Mouse (Mus musculus) heart, postnatal 0 days (tissue): ENCODE results near the gene Arid3a. TPM values are rescaled to one million over a fixed set of nuclear protein-coding genes. Genes with fewer than 3 reads are reported as not detected.
"Not testable (repeated sequence)": the region's sequence is repeated elsewhere in the genome, so short reads cannot be mapped to it uniquely, and the experiment has no call there.

ENCODE experiments used
- ATAC-seq: fragments of 200-750 bp; cut with Nextera tagmentation; 2 replicates; pipeline ENCODE4 v1.8.0; 2017; ENCODE audit warnings: low read depth, moderate number of reproducible peaks, moderate library complexity; ENCODE audit not compliant: insufficient read depth
- DNase-seq: peaks from one replicate; pipeline ENCODE4 v3.0.0-alpha.2; 2016; ENCODE audit warnings: low spot score
- H3K27ac ChIP-seq: fragments of 300-500 bp; sonication (generic); 2 replicates; pipeline ENCODE4 v1.5.1; 2014; ENCODE audit warnings: low read depth, mild to moderate bottlenecking
- H3K27me3 ChIP-seq: fragments of 300-500 bp; sonication (generic); 2 replicates; pipeline ENCODE4 v1.6.1; 2014; ENCODE audit warnings: low read length, mixed read lengths; ENCODE audit not compliant: control insufficient read depth, insufficient read depth
- H3K36me3 ChIP-seq: fragments of 300-500 bp; sonication (generic); replicated peaks from 2 replicates; pipeline ENCODE4 v1.6.1; 2014; ENCODE audit warnings: low read length, mixed read lengths; ENCODE audit not compliant: control insufficient read depth, insufficient read depth
- H3K4me1 ChIP-seq: fragments of 300-500 bp; sonication (generic); 2 replicates; pipeline ENCODE4 v1.6.1; 2014; ENCODE audit warnings: antibody characterized with exemption; ENCODE audit not compliant: control insufficient read depth, insufficient read depth
- H3K4me2 ChIP-seq: fragments of 300-500 bp; sonication (generic); 2 replicates; pipeline ENCODE4 v1.6.1; 2014; ENCODE audit warnings: low read depth, mild to moderate bottlenecking, low read length, moderate library complexity
- H3K4me3 ChIP-seq: fragments of 300-500 bp; sonication (generic); 2 replicates; pipeline ENCODE4 v1.5.1; 2014; ENCODE audit warnings: low read depth, low read length
- H3K9ac ChIP-seq: fragments of 300-500 bp; sonication (generic); replicated peaks from 2 replicates; pipeline ENCODE4 v1.6.1; 2014; ENCODE audit warnings: low read depth, low read length, mixed read lengths
- H3K9me3 ChIP-seq: fragments of 300-500 bp; sonication (generic); replicated peaks from 2 replicates; pipeline ENCODE4 v1.6.1; 2016; ENCODE audit warnings: low read length; ENCODE audit not compliant: control insufficient read depth
- CTCF ChIP-seq: IDR thresholded peaks from 2 replicates; pipeline ENCODE4 v1.5.1; 2016; ENCODE audit warnings: antibody characterized with exemption, control low read depth, low read depth
- EP300 ChIP-seq: IDR thresholded peaks from 2 replicates; pipeline ENCODE4 v1.6.1; 2016; ENCODE audit warnings: antibody characterized with exemption, low read depth
- WGBS: fragments of 180-500 bp; shearing (Covaris S2); extraction: QIAGEN DNeasy Blood & Tissue Kit; methylation state at CpG from one replicate; pipeline ENCODE4 v1.1.7; 2014; 5-methylcytosine and 5-hydroxymethylcytosine counted together
- polyA plus RNA-seq: library from polyadenylated mRNA; unstranded; fragments of >200 nt; fragmentation: Nextera tagmentation; extraction: Ambion mirVana; gene quantifications from 2 replicates; pipeline ENCODE4 v1.2.1, GENCODE M21; 2015
- total RNA-seq: library from RNA; depleted of rRNA; stranded (reverse); fragments of >200 nt; gene quantifications from 2 replicates; pipeline ENCODE4 v1.2.3, GENCODE M21; 2014; ENCODE audit warnings: low replicate concordance

Arid3a gene
- total and polyA plus RNA-seq, 2 experiments from 2014 or later: 0.77 to 5.6 TPM

DNA sequence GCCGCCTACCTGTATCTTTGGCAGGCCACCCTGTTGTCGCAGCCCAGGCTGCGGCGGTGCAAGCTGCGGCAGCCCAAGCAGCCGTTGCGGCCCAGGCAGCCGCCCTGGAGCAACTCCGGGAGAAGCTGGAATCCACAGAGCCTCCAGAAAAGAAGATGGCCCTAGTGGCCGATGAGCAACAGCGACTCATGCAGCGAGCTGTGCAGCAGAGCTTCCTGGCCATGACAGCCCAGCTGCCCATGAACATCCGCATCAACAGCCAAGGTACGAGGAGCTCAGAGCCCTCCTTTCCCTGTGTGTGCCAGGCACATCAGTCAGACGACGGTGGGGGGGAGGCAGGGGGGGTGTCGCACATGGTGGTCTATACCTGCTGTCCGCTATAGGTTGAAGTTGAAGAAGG is 23.8 kb downstream of the Arid3a start:
- H3K9me3 ChIP-seq: no peaks in the 10 kb centered on the region
- DNase-seq: no peak
- no peak for ATAC-seq
- H3K4me1 ChIP-seq: no peaks in the 10 kb centered on the region
- TF ChIP-seq CTCF: no peak
- TF ChIP-seq EP300: no peak
- H3K9ac ChIP-seq: no peak overlapping the region
- no peaks in the 10 kb centered on the region for H3K27me3 ChIP-seq
- 79% methylated on average over 18 of the region's 18 CpGs for WGBS
- no peak overlapping the region for H3K4me3 ChIP-seq
- H3K27ac ChIP-seq: no peak overlapping the region
- no peak overlapping the region for H3K4me2 ChIP-seq
- H3K36me3 ChIP-seq: peaks cover 23% of the 10 kb centered on the region

DNA sequence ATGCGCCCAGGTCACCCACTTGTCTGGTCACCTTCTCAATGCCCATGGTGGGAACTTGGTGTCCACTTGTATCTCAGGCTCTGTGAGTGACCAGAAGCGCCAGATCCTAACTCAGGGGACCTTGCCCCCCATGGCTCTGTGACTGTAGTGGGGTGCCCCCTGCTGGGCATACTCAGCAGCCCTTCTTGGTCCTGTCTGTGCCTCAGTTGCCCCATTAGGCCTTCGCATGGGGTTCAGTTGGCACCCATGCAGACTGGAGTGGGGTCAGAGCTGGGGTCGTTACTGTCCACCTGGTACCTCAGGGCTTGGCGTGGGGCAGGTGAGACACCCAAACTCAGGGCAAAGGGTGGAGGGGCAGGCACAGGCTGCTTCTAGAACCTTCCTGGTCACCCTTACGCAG is 27.1 kb downstream of the Arid3a start:
- no peak overlapping the region for H3K4me3 ChIP-seq
- DNase-seq: no peak
- H3K4me2 ChIP-seq: no peak overlapping the region
- peak; percentile 60 for TF ChIP-seq CTCF
- no peak for TF ChIP-seq EP300
- 82% methylated on average over 6 of the region's 6 CpGs for WGBS
- H3K27ac ChIP-seq: no peak overlapping the region
- ATAC-seq: no peak
- H3K36me3 ChIP-seq: peaks cover 23% of the 10 kb centered on the region
- H3K27me3 ChIP-seq: no peaks in the 10 kb centered on the region
- H3K9ac ChIP-seq: no peak overlapping the region
- no peaks in the 10 kb centered on the region for H3K4me1 ChIP-seq
- no peaks in the 10 kb centered on the region for H3K9me3 ChIP-seq

DNA sequence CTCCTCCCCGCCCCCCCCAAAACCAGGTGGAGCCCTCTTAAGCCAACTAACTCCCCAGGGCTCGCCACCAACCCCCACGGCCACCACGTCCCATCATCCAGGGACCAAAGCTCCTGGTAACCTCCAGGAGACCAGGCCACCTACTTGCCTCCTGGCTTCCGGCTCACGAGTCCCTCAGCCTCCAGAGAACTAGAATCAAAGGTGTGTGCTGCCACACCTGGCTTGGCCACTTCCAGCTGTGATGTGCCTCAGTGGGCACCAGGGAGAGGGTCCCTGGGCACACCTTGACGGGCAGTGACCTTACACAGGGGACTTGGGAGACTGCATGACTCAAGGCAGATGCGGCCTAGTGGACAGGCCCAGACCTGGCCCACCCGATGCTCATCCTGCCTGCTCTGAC is 28.8 kb downstream of the Arid3a start:
- Histone ChIP-seq H3K36me3 (peaks cover 9% of the 10 kb centered on the region; the same call in 1 of the 2 replicates), H3K9ac (no peak overlapping the region), H3K4me2 (no peak overlapping the region), H3K27ac (no peak overlapping the region), H3K9me3 (no peaks in the 10 kb centered on the region), H3K4me3 (no peak overlapping the region), H3K27me3 (no peaks in the 10 kb centered on the region), H3K4me1 (0 out of 2 replicates have a peak, but pooled peaks cover 4% of the 10 kb centered on the region)
- WGBS: 69% methylated on average over 9 of the region's 9 CpGs
- no peak for ATAC-seq
- TF ChIP-seq EP300: no peak
- TF ChIP-seq CTCF: no peak
- no peak for DNase-seq

DNA sequence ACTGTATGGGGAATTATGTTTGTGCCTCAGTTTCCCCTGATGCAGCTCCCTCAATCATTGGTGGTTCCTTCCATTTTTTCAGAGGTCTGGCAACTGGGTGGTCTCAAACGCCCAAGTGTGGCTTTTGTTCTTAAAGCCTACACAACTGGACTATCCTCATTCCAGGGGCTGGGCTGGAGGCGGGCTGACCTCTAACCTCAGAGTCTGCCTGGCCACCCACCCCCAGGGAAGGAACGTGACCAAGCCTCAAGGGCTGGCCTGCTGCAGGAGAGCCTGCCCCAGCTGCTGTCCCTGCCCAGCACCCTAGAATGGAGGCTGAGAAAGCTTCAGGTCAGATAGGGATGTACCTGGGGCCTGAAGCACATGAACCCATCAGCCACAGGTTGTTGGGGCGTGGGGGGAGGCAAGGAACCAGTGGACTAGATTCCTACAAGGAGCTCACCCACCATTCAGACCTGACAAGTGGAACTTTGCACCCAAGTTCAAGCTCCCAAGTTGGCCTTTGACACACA is 29.9 kb downstream of the Arid3a start:
- H3K27ac ChIP-seq: no peak overlapping the region
- H3K4me2 ChIP-seq: no peak overlapping the region
- 0 out of 2 replicates have a peak, but pooled peaks cover 7% of the 10 kb centered on the region for H3K4me1 ChIP-seq
- ATAC-seq (no peak), DNase-seq (no peak)
- WGBS: 40% methylated on average over 4 of the region's 4 CpGs
- no peaks in the 10 kb centered on the region for H3K27me3 ChIP-seq
- H3K36me3 ChIP-seq: no peaks in the 10 kb centered on the region
- H3K4me3 ChIP-seq: no peak overlapping the region
- H3K9ac ChIP-seq: no peak overlapping the region
- TF ChIP-seq EP300 (no peak), CTCF (no peak)
- no peaks in the 10 kb centered on the region for H3K9me3 ChIP-seq

DNA sequence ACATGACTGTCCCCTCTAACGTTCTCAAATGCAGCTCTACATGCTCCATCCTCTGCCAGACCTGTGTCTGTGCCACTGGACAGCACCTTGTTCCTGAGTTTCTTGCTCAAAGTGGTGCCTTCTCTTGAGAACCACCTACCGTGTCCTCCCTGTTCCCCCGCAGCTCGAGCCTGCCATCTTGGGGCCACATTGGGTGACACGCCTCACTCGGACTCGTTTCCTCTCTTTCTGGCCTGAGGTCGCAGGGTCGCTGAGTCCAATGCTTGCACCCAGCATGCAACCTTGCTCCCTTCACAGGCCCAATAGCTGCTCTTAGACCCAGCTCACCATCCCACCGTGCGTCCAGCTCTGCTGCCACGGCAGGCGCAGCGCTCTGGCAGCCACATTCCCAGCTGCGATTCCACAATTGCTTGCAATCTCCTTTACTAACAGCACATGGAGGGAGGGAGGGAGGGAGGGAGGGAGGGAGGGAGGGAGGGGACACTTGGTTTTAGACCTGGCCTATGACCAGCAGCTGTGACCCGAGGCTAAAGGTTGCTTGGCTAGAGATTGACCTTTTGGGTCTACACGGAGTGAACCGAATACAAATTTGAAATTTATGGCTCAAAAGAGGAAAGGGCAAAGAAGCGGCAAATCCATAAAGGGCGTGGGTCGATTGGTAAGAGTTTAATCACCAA is 31.4 kb downstream of the Arid3a start:
- H3K9me3 ChIP-seq: no peaks in the 10 kb centered on the region
- TF ChIP-seq CTCF: peak; percentile 94
- no peak for TF ChIP-seq EP300
- 0 out of 2 replicates have a peak, but pooled peaks cover 7% of the 10 kb centered on the region for H3K4me1 ChIP-seq
- 15% methylated on average over 21 of the region's 21 CpGs for WGBS
- no peak overlapping the region for H3K4me3 ChIP-seq
- H3K36me3 ChIP-seq: peaks cover 13% of the 10 kb centered on the region
- H3K9ac ChIP-seq: no peak overlapping the region
- no peak overlapping the region for H3K27ac ChIP-seq
- DNase-seq (peak; percentile 68), ATAC-seq (no peak)
- H3K27me3 ChIP-seq: no peaks in the 10 kb centered on the region
- H3K4me2 ChIP-seq: peak overlapping the region; percentile 17; the same call in 1 of the 2 replicates

DNA sequence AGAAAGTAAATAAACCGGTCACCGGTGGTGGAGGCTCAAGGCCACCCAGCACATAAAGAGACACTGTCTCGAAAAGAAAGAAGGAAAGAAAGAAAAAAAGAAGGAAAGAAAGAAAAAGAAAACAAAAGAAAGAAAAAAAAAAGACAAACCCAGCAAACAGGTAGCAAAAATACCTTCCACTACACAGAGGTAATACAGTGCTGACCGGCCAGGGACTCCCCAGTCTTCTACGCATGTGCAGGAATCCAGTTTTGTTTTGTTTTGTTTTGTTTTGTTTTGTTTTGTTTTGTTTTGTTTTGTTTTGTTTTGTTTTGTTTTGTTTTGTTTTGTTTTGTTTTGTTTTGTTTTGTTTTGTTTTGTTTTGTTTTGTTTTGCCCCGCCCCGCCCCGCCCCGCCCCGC is 32.6 kb downstream of the Arid3a start:
- Histone ChIP-seq H3K4me2 (peak overlapping the region; percentile 70), H3K27ac (0 out of 2 replicates have a peak overlapping the region, but pooled peaks have one; percentile 53), H3K36me3 (peaks cover 25% of the 10 kb centered on the region), H3K4me3 (peak overlapping the region; percentile 98; the same call in 1 of the 2 replicates)
- not testable (repeated sequence) for H3K27me3 ChIP-seq, H3K9ac ChIP-seq, H3K9me3 ChIP-seq, H3K4me1 ChIP-seq, DNase-seq, ATAC-seq
- 32% methylated on average over 10 of the region's 10 CpGs for WGBS
